In the genomic region with DNA sequence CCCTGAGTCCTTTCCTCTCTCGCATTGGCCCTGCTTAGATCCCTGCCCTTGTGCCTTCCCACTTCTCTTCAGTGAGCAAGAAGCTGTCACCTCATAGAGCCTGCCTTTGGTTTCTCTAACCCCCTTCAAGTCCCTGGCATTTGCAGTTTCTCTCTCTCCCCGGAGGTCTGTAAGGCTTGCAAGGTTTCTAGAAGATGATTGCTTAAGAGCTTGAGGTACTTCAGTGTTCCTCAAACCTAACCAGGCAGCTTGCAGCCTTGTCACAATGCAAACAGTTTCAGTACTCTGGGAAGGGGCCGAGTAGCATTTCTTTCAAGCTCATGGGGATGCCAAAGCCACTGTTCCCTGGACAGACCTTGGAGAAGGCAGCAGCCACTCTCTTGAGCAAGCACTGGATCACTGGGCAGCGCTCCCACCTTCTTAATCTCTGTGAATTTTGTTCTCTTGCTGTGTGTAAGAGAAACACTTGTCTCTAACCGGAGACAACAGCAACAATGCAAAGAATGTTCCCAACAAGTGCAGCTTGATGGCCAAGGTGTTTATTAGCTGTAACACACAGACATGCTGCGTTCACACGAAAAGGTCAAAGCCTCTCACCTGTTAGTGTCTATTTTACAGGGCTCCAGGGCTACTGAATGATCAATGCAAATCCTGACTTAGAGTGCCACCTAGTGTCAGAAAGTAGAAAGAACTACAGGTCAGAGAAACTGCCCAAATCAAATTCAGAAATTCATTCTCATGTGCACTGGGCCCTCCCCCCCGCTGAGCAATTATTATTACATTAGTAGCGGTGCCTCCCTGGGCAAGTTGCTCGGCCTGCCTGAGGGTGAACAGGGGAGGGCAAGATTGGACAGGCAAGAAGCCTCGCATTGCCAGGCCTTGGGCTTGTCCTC, we compare ENCODE assay signal across 8 mouse cellular contexts. TPM values are rescaled to one million over a fixed set of nuclear protein-coding genes. Genes with fewer than 3 reads are reported as not detected.
DNase-seq lines count a peak whose midpoint lies in the region; ATAC-seq and TF ChIP-seq lines count a peak whose summit lies in the region.

No protein-coding gene starts in this region.

- peak; percentile 77 for ATAC-seq in frontal cortex, adult (ENCODE audit: low TSS enrichment)
- ATAC-seq in forebrain, embryonic 16.5 days = peak; percentile 72
- peak; percentile 71 for ATAC-seq in intestine, embryonic 16.5 days

- H3K79me3 ChIP-seq in C2C12 (ENCODE audit: low read depth) = no peaks in the 10 kb centered on the region

- H3ac ChIP-seq in C2C12 (ENCODE audit: control insufficient read depth, insufficient read length, low read depth) = no peak overlapping the region

- DNase-seq in frontal cortex, postnatal 14 days (ENCODE audit: low spot score in 2 of 2) = no peak
- DNase-seq in cerebellum, adult 18-20 months = peak; percentile 67 to 71
- DNase-seq in lung, postnatal 10 days = peak; percentile 78
- peak; percentile 90 for DNase-seq in retina, postnatal 1 day

- no peaks in the 10 kb centered on the region for H3K79me2 ChIP-seq in C2C12 (ENCODE audit: control insufficient read depth, insufficient read depth)

- no peak overlapping the region for H3K4me2 ChIP-seq in forebrain, embryonic 16.5 days (ENCODE audit: low read length)
- H3K4me2 ChIP-seq in intestine, embryonic 16.5 days (ENCODE audit: low read depth, low read length) = no peak overlapping the region

- no peak overlapping the region for H3K27ac ChIP-seq in forebrain, embryonic 16.5 days (ENCODE audit: low read length)
- H3K27ac ChIP-seq in intestine, embryonic 16.5 days (ENCODE audit: low read length) = no peak overlapping the region

- H3K27me3 ChIP-seq in C2C12 (ENCODE audit: control insufficient read depth, insufficient read depth, insufficient read length) = peaks cover 33% of the 10 kb centered on the region
- H3K27me3 ChIP-seq in forebrain, embryonic 16.5 days (replicated peaks; ENCODE audit: control insufficient read depth, insufficient read depth, low read length) = no peaks in the 10 kb centered on the region
- H3K27me3 ChIP-seq in intestine, embryonic 16.5 days (replicated peaks; ENCODE audit: control insufficient read depth, insufficient read depth, low read length) = no peaks in the 10 kb centered on the region

- no peaks in the 10 kb centered on the region; the same call in 1 of the 2 replicates for H3K4me1 ChIP-seq in forebrain, embryonic 16.5 days (replicated peaks; ENCODE audit: control insufficient read depth, insufficient read depth, low read length)
- peaks cover 3% of the 10 kb centered on the region; the same call in 1 of the 2 replicates for H3K4me1 ChIP-seq in intestine, embryonic 16.5 days (ENCODE audit: control insufficient read depth, insufficient read depth, low read length)

- 33% methylated on average over 11 of the region's 11 CpGs for WGBS in forebrain, embryonic 16.5 days
- 29% methylated on average over 11 of the region's 11 CpGs for WGBS in intestine, embryonic 16.5 days

- no peak overlapping the region for H3K4me3 ChIP-seq in C2C12 (ENCODE audit: insufficient read depth, poor library complexity, severe bottlenecking)
- H3K4me3 ChIP-seq in forebrain, embryonic 16.5 days (replicated peaks; ENCODE audit: low read length) = no peak overlapping the region
- no peak overlapping the region for H3K4me3 ChIP-seq in intestine, embryonic 16.5 days (ENCODE audit: low read length)

- H3K9ac ChIP-seq in forebrain, embryonic 16.5 days (replicated peaks; ENCODE audit: low read depth, low read length) = no peak overlapping the region
- H3K9ac ChIP-seq in intestine, embryonic 16.5 days (ENCODE audit: low read depth, low read length) = no peak overlapping the region

- no peaks in the 10 kb centered on the region for H3K36me3 ChIP-seq in C2C12 (ENCODE audit: control insufficient read depth, insufficient read depth)
- no peaks in the 10 kb centered on the region for H3K36me3 ChIP-seq in forebrain, embryonic 16.5 days (ENCODE audit: control insufficient read depth, insufficient read depth)
- H3K36me3 ChIP-seq in intestine, embryonic 16.5 days (ENCODE audit: control insufficient read depth, insufficient read depth, low read length) = no peaks in the 10 kb centered on the region

- no peak for TF ChIP-seq CTCF in C2C12 (IDR thresholded peaks at IDR 0.05; ENCODE audit: control insufficient read depth, insufficient read depth, insufficient read length)

- H3K9me3 ChIP-seq in forebrain, embryonic 16.5 days (ENCODE audit: control insufficient read depth, low read length) = no peaks in the 10 kb centered on the region
- no peaks in the 10 kb centered on the region for H3K9me3 ChIP-seq in intestine, embryonic 16.5 days (ENCODE audit: control insufficient read depth, low read length)

TF ChIP-seq in C2C12, 6 proteins besides CTCF, POLR2A, EP300 and RAD21:
- TF ChIP-seq USF1 (IDR thresholded peaks at IDR 0.05; ENCODE audit: low read depth) = no peak
- TF ChIP-seq MYOD1 (IDR thresholded peaks at IDR 0.05; ENCODE audit: control insufficient read depth, insufficient read length, low read depth) = peak; percentile 76
- no peak for TF ChIP-seq FOSL1 (IDR thresholded peaks at IDR 0.05; ENCODE audit: insufficient read depth, low read length, poor library complexity, severe bottlenecking)
- TF ChIP-seq MYOG (IDR thresholded peaks at IDR 0.05; ENCODE audit: control insufficient read depth, extremely low read depth, insufficient read length) = no peak

RNA-seq across cellular contexts. Expression of a gene that starts 10.3 kb away (rescaled TPM):
- polyA plus RNA-seq in C2C12 (2012; fragmentation: generic; extraction: Trizol) = 31.3 TPM
- polyA plus RNA-seq in forebrain, embryonic 16.5 days (2015; fragmentation: Nextera tagmentation; extraction: Ambion mirVana) = 18.8 TPM in 2 replicates
- 25.6 and 29.4 TPM in 2 replicates for polyA plus RNA-seq in intestine, embryonic 16.5 days (2015; fragmentation: Nextera tagmentation; extraction: Ambion mirVana)

RNA-seq across cellular contexts. Expression of a gene that starts 15.1 kb away (rescaled TPM):
- polyA plus RNA-seq in C2C12 (2012; fragmentation: generic; extraction: Trizol) = not detected
- not detected in 2 replicates for polyA plus RNA-seq in forebrain, embryonic 16.5 days (2015; fragmentation: Nextera tagmentation; extraction: Ambion mirVana)
- polyA plus RNA-seq in intestine, embryonic 16.5 days (2015; fragmentation: Nextera tagmentation; extraction: Ambion mirVana) = 111 and 159 TPM in 2 replicates

RNA-seq across cellular contexts. Expression of a gene that starts 22.4 kb away (rescaled TPM):
- 0.07 TPM for polyA plus RNA-seq in C2C12 (2012; fragmentation: generic; extraction: Trizol)
- polyA plus RNA-seq in forebrain, embryonic 16.5 days (2015; fragmentation: Nextera tagmentation; extraction: Ambion mirVana) = 0.12 and 0.13 TPM in 2 replicates
- 0.05 and 0.11 TPM in 2 replicates for polyA plus RNA-seq in intestine, embryonic 16.5 days (2015; fragmentation: Nextera tagmentation; extraction: Ambion mirVana)

RNA-seq across cellular contexts. Expression of a gene that starts 33.7 kb away (rescaled TPM):
- not detected for polyA plus RNA-seq in C2C12 (2012; fragmentation: generic; extraction: Trizol)
- 0.51 and 0.87 TPM in 2 replicates for polyA plus RNA-seq in forebrain, embryonic 16.5 days (2015; fragmentation: Nextera tagmentation; extraction: Ambion mirVana)
- 0.31 and 0.37 TPM in 2 replicates for polyA plus RNA-seq in intestine, embryonic 16.5 days (2015; fragmentation: Nextera tagmentation; extraction: Ambion mirVana)

RNA-seq across cellular contexts. Expression of a gene that starts 38.9 kb away (rescaled TPM):
- not detected for polyA plus RNA-seq in C2C12 (2012; fragmentation: generic; extraction: Trizol)
- polyA plus RNA-seq in forebrain, embryonic 16.5 days (2015; fragmentation: Nextera tagmentation; extraction: Ambion mirVana) = 0.16 and 0.56 TPM in 2 replicates
- polyA plus RNA-seq in intestine, embryonic 16.5 days (2015; fragmentation: Nextera tagmentation; extraction: Ambion mirVana) = not detected in 2 replicates

Comparison
In these comparisons a context has a peak if more than half of its experiments do, and no peak if none do; other contexts are left out.
1. DNase-seq: peak in cerebellum, adult 18-20 months (2 of 2), lung, postnatal 10 days (single experiment) and retina, postnatal 1 day (single experiment); none in frontal cortex, postnatal 14 days (0 of 2).
2. RNA of a gene that starts 15.1 kb away (polyA plus RNA-seq): 111 to 159 TPM in intestine, embryonic 16.5 days; not detected in C2C12 (single experiment) and not detected in forebrain, embryonic 16.5 days; every median in the first group is over 100 times any median in the second.
3. Peak in every context shown above with its lines, with median percentiles within 50 percentile points of each other: ATAC-seq.